Mouse (Mus musculus): Measurements from ENCODE around the gene Cd38.
A peak's percentile ranks its signal among the peaks of the same experiment; 100 is the strongest.
"Not testable (repeated sequence)": the region's sequence is repeated elsewhere in the genome, so short reads cannot be mapped to it uniquely, and the experiment has no call there.

Gene Cd38

GRCm38 (mm10) chr5:43860670-43861431, 7.5 kb upstream of the Cd38 start:
- peak; percentile 40 for DNase-seq

GRCm38 (mm10) chr5:43863642-43864041, 4.7 kb upstream of the Cd38 start:
- no peak for DNase-seq

- no peak for DNase-seq
Observed at GRCm38 (mm10) chr5:43865316-43865715, 3.0 kb upstream of the Cd38 start.

- DNase-seq: peak; percentile 52
Observed at GRCm38 (mm10) chr5:43868711-43869600, 603 bp downstream of the Cd38 start.

GRCm38 (mm10) chr5:43871845-43872244, 3.5 kb downstream of the Cd38 start:
- DNase-seq: no peak

GRCm38 (mm10) chr5:43872652-43873051, 4.3 kb downstream of the Cd38 start:
- no peak for DNase-seq

- no peak for DNase-seq
Observed at GRCm38 (mm10) chr5:43882034-43882433, 13.7 kb downstream of the Cd38 start.

- no peak for DNase-seq
Observed at GRCm38 (mm10) chr5:43885060-43885820, 16.9 kb downstream of the Cd38 start.

- peak; percentile 81 for DNase-seq
Observed at GRCm38 (mm10) chr5:43892386-43892785, 24.0 kb downstream of the Cd38 start.

- peak; percentile 89 for DNase-seq
Observed at GRCm38 (mm10) chr5:43894113-43894512, 25.8 kb downstream of the Cd38 start.

- no peak for DNase-seq
Observed at GRCm38 (mm10) chr5:43895931-43896330, 27.6 kb downstream of the Cd38 start.

GRCm38 (mm10) chr5:43904685-43905084, 36.3 kb downstream of the Cd38 start:
- DNase-seq: no peak

- DNase-seq: peak; percentile 7
Observed at GRCm38 (mm10) chr5:43909213-43909612, 40.9 kb downstream of the Cd38 start.

GRCm38 (mm10) chr5:43910006-43910405, 41.7 kb downstream of the Cd38 start:
- no peak for DNase-seq

GRCm38 (mm10) chr5:43912844-43913243, 44.5 kb downstream of the Cd38 start, which contains the start of gene Gm7879:
Gm7879 (plus strand) TSS chr5:43913144.
- DNase-seq: not testable (repeated sequence)

GRCm38 (mm10) chr5:43915261-43915886, 47.0 kb downstream of the Cd38 start:
- DNase-seq: no peak

GRCm38 (mm10) chr5:43921877-43922276, 53.5 kb downstream of the Cd38 start:
- no peak for DNase-seq

- peak; percentile 88 for DNase-seq
Observed at GRCm38 (mm10) chr5:43923933-43924332, 55.6 kb downstream of the Cd38 start.

- no peak for DNase-seq
Observed at GRCm38 (mm10) chr5:43927729-43928128, 59.4 kb downstream of the Cd38 start.

GRCm38 (mm10) chr5:43933269-43933668, 64.9 kb downstream of the Cd38 start:
- no peak for DNase-seq

- DNase-seq: peak; percentile 11
Observed at GRCm38 (mm10) chr5:43947330-43947977, 79.1 kb downstream of the Cd38 start.
